In the genomic region with DNA sequence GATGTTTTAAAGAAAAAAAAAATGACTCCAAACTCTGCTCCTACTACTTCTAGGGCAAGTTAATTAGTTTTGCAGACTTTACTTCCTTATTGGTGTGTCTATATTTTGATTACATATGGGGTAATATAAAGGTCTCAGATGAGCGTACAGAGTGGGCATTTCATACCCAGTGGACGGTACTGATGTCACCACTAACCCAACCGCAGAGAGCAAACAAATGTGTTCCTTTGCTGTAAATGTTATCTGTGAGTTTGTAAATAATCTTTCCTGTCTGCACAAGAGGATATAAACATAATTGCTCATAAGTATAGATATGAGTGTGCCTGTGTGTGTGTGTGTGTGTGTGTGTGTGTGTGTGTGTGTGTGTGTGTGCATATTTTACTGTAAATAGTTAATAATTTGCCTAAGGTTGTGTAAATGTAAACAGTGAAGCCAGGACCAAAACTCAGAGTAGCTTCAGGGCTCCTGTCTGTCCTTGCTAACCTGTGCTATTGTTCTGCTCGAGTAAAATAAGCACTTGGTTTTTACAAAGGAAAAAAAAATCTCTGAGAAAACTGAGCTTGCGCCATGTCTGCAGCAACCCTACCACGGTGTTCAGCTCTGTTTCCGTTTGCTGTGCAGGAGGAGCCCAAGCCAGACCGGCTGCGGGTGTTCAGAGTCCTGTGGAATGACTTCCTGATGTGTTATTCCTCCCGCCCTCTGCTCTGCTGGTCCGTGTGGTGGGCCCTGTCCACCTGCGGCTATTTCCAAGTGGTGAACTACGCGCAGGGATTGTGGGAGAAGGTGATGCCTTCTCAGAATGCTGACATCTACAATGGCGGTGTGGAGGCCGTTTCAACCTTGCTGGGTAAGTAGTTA, we compare ENCODE assay signal across 20 mouse cellular contexts. TPM values are rescaled to one million over a fixed set of nuclear protein-coding genes. Genes with fewer than 3 reads are reported as not detected.
DNase-seq lines count a peak whose midpoint lies in the region; ATAC-seq and TF ChIP-seq lines count a peak whose summit lies in the region.
"Had no signal": no experiment of that assay in that cellular context is flagged by ENCODE, and none has a peak within 500 bp of the region (broad histone marks: within the 10 kb centered on the region; RNA-seq: fewer than 3 reads in every experiment).

No protein-coding gene starts in this region.

- WGBS in intestine, postnatal 0 days: 46% methylated on average over 16 of the region's 16 CpGs
- WGBS in stomach, embryonic 14.5 days: 73% methylated on average over 16 of the region's 16 CpGs
- 89% methylated on average over 16 of the region's 16 CpGs for WGBS in cerebellum, adult 2 months

- in situ Hi-C loops in ES-E14 (cut with MboI; ENCODE audit: low sequenced_read_pairs in 2 of 2, unreplicated experiment in 2 of 2): no loop called here

- DNase-seq in kidney, postnatal 4 days: peak; percentile 12 to 20
- DNase-seq in kidney, postnatal 25 days: no peak
- no peak for DNase-seq in ES-E14 (ENCODE audit: low read depth, low spot score)
- DNase-seq in cerebellum, adult 2 months: no peak
- DNase-seq in urinary bladder, postnatal 4 days (ENCODE audit: low spot score in 2 of 2): no peak
- DNase-seq: cerebellum, adult 9-11 months; embryo, embryonic 11 days; gastrocnemius, postnatal 36 days; heart, postnatal 14 days; kidney, adult 8-10 months; right cerebral cortex, postnatal 14 days had no signal

- peaks cover 35% of the 10 kb centered on the region for H3K36me3 ChIP-seq in ES-E14 (ENCODE audit: control insufficient read depth, insufficient read depth, low read length, poor library complexity, severe bottlenecking)
- H3K36me3 ChIP-seq in intestine, postnatal 0 days (ENCODE audit: control insufficient read depth, insufficient read depth): peaks cover 34% of the 10 kb centered on the region
- H3K36me3 ChIP-seq in stomach, embryonic 14.5 days (ENCODE audit: control insufficient read depth, insufficient read depth, low read length): peaks cover 24% of the 10 kb centered on the region

- TF ChIP-seq POLR2A in cerebellum, adult 2 months (IDR thresholded peaks at IDR 0.05; ENCODE audit: borderline replicate concordance, insufficient read depth, low read length): no peak

- ATAC-seq in intestine, postnatal 0 days: peak; percentile 79
- ATAC-seq in stomach, embryonic 14.5 days (ENCODE audit: insufficient number of reproducible peaks, insufficient read depth, low FRiP score, low read depth): 0 out of 2 replicates have a peak, but pooled peaks have one; percentile 37
- ATAC-seq: forebrain, embryonic 14.5 days had no signal

- no peaks in the 10 kb centered on the region for H3K9me3 ChIP-seq in ES-E14 (ENCODE audit: control insufficient read depth, insufficient read depth, low read depth, low read length)
- H3K9me3 ChIP-seq in intestine, postnatal 0 days (ENCODE audit: control insufficient read depth): no peaks in the 10 kb centered on the region
- no peaks in the 10 kb centered on the region for H3K9me3 ChIP-seq in stomach, embryonic 14.5 days (ENCODE audit: control insufficient read depth, low read depth, low read length)
- H3K9me3 ChIP-seq: heart, embryonic 10.5 days; limb, embryonic 13.5 days; neural tube, embryonic 13.5 days had no signal

- TF ChIP-seq CTCF in intestine, postnatal 0 days (IDR thresholded peaks at IDR 0.05; ENCODE audit: low read depth): no peak
- TF ChIP-seq CTCF in cerebellum, adult 2 months (IDR thresholded peaks at IDR 0.05; ENCODE audit: borderline replicate concordance, insufficient read depth, low read depth, low read length): no peak

- H3K27me3 ChIP-seq in intestine, postnatal 0 days (replicated peaks; ENCODE audit: control insufficient read depth, insufficient read depth, low read length): no peaks in the 10 kb centered on the region
- H3K27me3 ChIP-seq in stomach, embryonic 14.5 days (ENCODE audit: control insufficient read depth, insufficient read depth, low read length): no peaks in the 10 kb centered on the region
- H3K27me3 ChIP-seq in cerebellum, adult 2 months (ENCODE audit: control insufficient read depth, insufficient read depth, low read length): no peaks in the 10 kb centered on the region
- H3K27me3 ChIP-seq: limb, embryonic 13.5 days; neural tube, embryonic 13.5 days had no signal

- H3K4me2 ChIP-seq in intestine, postnatal 0 days (replicated peaks; ENCODE audit: low read depth): peak overlapping the region; percentile 55
- no peak overlapping the region for H3K4me2 ChIP-seq in stomach, embryonic 14.5 days (replicated peaks; ENCODE audit: low read depth, low read length)
- H3K4me2 ChIP-seq: hindbrain, embryonic 14.5 days; limb, embryonic 13.5 days; midbrain, embryonic 11.5 days; neural tube, embryonic 13.5 days had no signal

- H3K27ac ChIP-seq in ES-E14 (ENCODE audit: insufficient read depth, low read depth, low read length, poor library complexity, severe bottlenecking): no peak overlapping the region
- H3K27ac ChIP-seq in intestine, postnatal 0 days (ENCODE audit: low read depth, low read length): peak overlapping the region; percentile 77
- no peak overlapping the region for H3K27ac ChIP-seq in stomach, embryonic 14.5 days (ENCODE audit: low read length)
- no peak overlapping the region for H3K27ac ChIP-seq in cerebellum, adult 2 months (ENCODE audit: insufficient read depth, low read length)
- H3K27ac ChIP-seq: heart, embryonic 10.5 days; hindbrain, embryonic 14.5 days; limb, embryonic 13.5 days; macrophage; neural tube, embryonic 13.5 days had no signal

- peak overlapping the region; percentile 70 for H3K9ac ChIP-seq in ES-E14 (ENCODE audit: insufficient read depth, low read depth, low read length, poor library complexity, severe bottlenecking)
- H3K9ac ChIP-seq in intestine, postnatal 0 days (ENCODE audit: low read depth, low read length): no peak overlapping the region
- no peak overlapping the region for H3K9ac ChIP-seq in stomach, embryonic 14.5 days (replicated peaks; ENCODE audit: low read depth, low read length)
- H3K9ac ChIP-seq: hindbrain, embryonic 14.5 days; limb, embryonic 13.5 days; neural tube, embryonic 13.5 days had no signal

- H3K4me3 ChIP-seq in ES-E14 (ENCODE audit: insufficient read depth in 1 of 2, low read depth in 1 of 2, low read length in 2 of 2, poor library complexity in 1 of 2, severe bottlenecking in 1 of 2): peak overlapping the region in 1 of 2 experiments; percentile 47; a peak in 2 of 4 replicates
- 0 out of 2 replicates have a peak overlapping the region, but pooled peaks have one; percentile 14 for H3K4me3 ChIP-seq in intestine, postnatal 0 days (ENCODE audit: low read depth, low read length)
- H3K4me3 ChIP-seq in stomach, embryonic 14.5 days (ENCODE audit: low read depth, low read length): no peak overlapping the region
- H3K4me3 ChIP-seq in cerebellum, adult 2 months (replicated peaks; ENCODE audit: insufficient read depth, low read depth, low read length): no peak overlapping the region
- H3K4me3 ChIP-seq: heart, embryonic 10.5 days; limb, embryonic 13.5 days; neural tube, embryonic 13.5 days had no signal

- peaks cover 0 to 2% of the 10 kb centered on the region in 2 experiments; a peak in 1 of 4 replicates for H3K4me1 ChIP-seq in ES-E14 (ENCODE audit: control insufficient read depth in 2 of 2, insufficient read depth in 2 of 2, low read length in 2 of 2, poor library complexity in 1 of 2)
- H3K4me1 ChIP-seq in intestine, postnatal 0 days (replicated peaks; ENCODE audit: control insufficient read depth, insufficient read depth, low read length): no peaks in the 10 kb centered on the region; the same call in 1 of the 2 replicates
- no peaks in the 10 kb centered on the region for H3K4me1 ChIP-seq in stomach, embryonic 14.5 days (ENCODE audit: control insufficient read depth, insufficient read depth, low read length)
- 0 out of 2 replicates have a peak, but pooled peaks cover 3% of the 10 kb centered on the region for H3K4me1 ChIP-seq in cerebellum, adult 2 months (ENCODE audit: control insufficient read depth, insufficient read depth, low read length)
- H3K4me1 ChIP-seq: heart, embryonic 10.5 days; limb, embryonic 13.5 days; neural tube, embryonic 13.5 days had no signal

TF ChIP-seq in ES-E14, 5 proteins besides CTCF, POLR2A, EP300 and RAD21:
- TF ChIP-seq CHD2 (IDR thresholded peaks at IDR 0.05; ENCODE audit: low read depth, low read length) (no peak), HCFC1 (IDR thresholded peaks at IDR 0.05; ENCODE audit: borderline replicate concordance, insufficient read depth, low read length) (no peak), MAFK (IDR thresholded peaks at IDR 0.05; ENCODE audit: insufficient read depth, low read depth, low read length) (no peak), ZNF384 (IDR thresholded peaks at IDR 0.05; ENCODE audit: low read depth, low read length) (no peak), ZC3H11A (IDR thresholded peaks at IDR 0.05; ENCODE audit: borderline replicate concordance, low read depth, low read length) (no peak)

RNA-seq across cellular contexts. Expression of a gene that starts 11.6 kb away (rescaled TPM):
- 93.3 and 151 TPM in 2 replicates for total RNA-seq in ES-E14 (2012; rRNA removed)
- 5.0 and 5.1 TPM in 2 replicates for polyA plus RNA-seq in intestine, postnatal 0 days (2015; fragmentation: Nextera tagmentation; extraction: Ambion mirVana)
- 13.8 and 14.2 TPM in 2 replicates for polyA plus RNA-seq in stomach, embryonic 14.5 days (2014; fragmentation: Nextera tagmentation; extraction: Ambion mirVana)
- 17.2 and 19.2 TPM in 2 replicates for polyA plus RNA-seq in cerebellum, adult 2 months (2012; rRNA removed)

RNA-seq across cellular contexts. Expression of a gene that starts 15.0 kb away (rescaled TPM):
- 3.1 and 4.1 TPM in 2 replicates for total RNA-seq in ES-E14 (2012; rRNA removed)
- polyA plus RNA-seq in intestine, postnatal 0 days (2015; fragmentation: Nextera tagmentation; extraction: Ambion mirVana): 5.2 and 6.0 TPM in 2 replicates
- polyA plus RNA-seq in stomach, embryonic 14.5 days (2014; fragmentation: Nextera tagmentation; extraction: Ambion mirVana): 11.8 and 12.2 TPM in 2 replicates
- polyA plus RNA-seq in cerebellum, adult 2 months (2012; rRNA removed): 16.6 and 18.6 TPM in 2 replicates

RNA-seq across cellular contexts. Expression of a gene that starts 43.5 kb away (rescaled TPM):
- 28.3 and 32.8 TPM in 2 replicates for total RNA-seq in ES-E14 (2012; rRNA removed)
- 17.7 and 18.0 TPM in 2 replicates for polyA plus RNA-seq in intestine, postnatal 0 days (2015; fragmentation: Nextera tagmentation; extraction: Ambion mirVana)
- 34.7 and 36.9 TPM in 2 replicates for polyA plus RNA-seq in stomach, embryonic 14.5 days (2014; fragmentation: Nextera tagmentation; extraction: Ambion mirVana)
- 12.2 and 13.6 TPM in 2 replicates for polyA plus RNA-seq in cerebellum, adult 2 months (2012; rRNA removed)

RNA-seq across cellular contexts. Expression of a gene that starts 46.9 kb away (rescaled TPM):
- total RNA-seq in ES-E14 (2012; rRNA removed): 16.5 and 21.2 TPM in 2 replicates
- polyA plus RNA-seq in intestine, postnatal 0 days (2015; fragmentation: Nextera tagmentation; extraction: Ambion mirVana): 16.7 and 17.2 TPM in 2 replicates
- 25.6 and 26.7 TPM in 2 replicates for polyA plus RNA-seq in stomach, embryonic 14.5 days (2014; fragmentation: Nextera tagmentation; extraction: Ambion mirVana)
- polyA plus RNA-seq in cerebellum, adult 2 months (2012; rRNA removed): 19.2 and 20.6 TPM in 2 replicates

Comparison
In these comparisons a context has a peak if more than half of its experiments do, and no peak if none do; other contexts are left out.
1. DNase-seq: peak in kidney, postnatal 4 days (2 of 2); none in kidney, postnatal 25 days (0 of 2), ES-E14 (single experiment), cerebellum, adult 2 months (0 of 2) and urinary bladder, postnatal 4 days (0 of 2).